Mouse (Mus musculus) lung, embryonic 14.5 days (tissue): Measurements from ENCODE around the gene Ccdc60. TPM values are rescaled to one million over a fixed set of nuclear protein-coding genes. Genes with fewer than 3 reads are reported as not detected.

Experiments
- ATAC-seq: fragments of 200-750 bp; cut with Nextera tagmentation; 2 replicates; pipeline ENCODE4 v1.8.0; 2017; ENCODE audit warnings: mild to moderate bottlenecking, moderate TSS enrichment, moderate library complexity; ENCODE audit not compliant: insufficient read depth
- DNase-seq: peaks from one replicate; pipeline ENCODE4 v3.0.0-alpha.2; 2015
- H3K27ac ChIP-seq: fragments of 300-500 bp; sonication (generic); 2 replicates; pipeline ENCODE4 v1.5.1; 2014; ENCODE audit warnings: low read depth, mild to moderate bottlenecking, moderate library complexity
- H3K27me3 ChIP-seq: fragments of 300-500 bp; sonication (generic); 2 replicates; pipeline ENCODE4 v1.6.1; 2014; ENCODE audit warnings: low read length, control low read depth; ENCODE audit not compliant: insufficient read depth
- H3K36me3 ChIP-seq: fragments of 300-500 bp; sonication (generic); 2 replicates; pipeline ENCODE4 v1.6.1; 2014; ENCODE audit warnings: control low read depth; ENCODE audit not compliant: insufficient read depth
- H3K4me1 ChIP-seq: fragments of 300-500 bp; sonication (generic); 2 replicates; pipeline ENCODE4 v1.6.1; 2014; ENCODE audit warnings: antibody characterized with exemption, control low read depth; ENCODE audit not compliant: insufficient read depth
- H3K4me2 ChIP-seq: fragments of 300-500 bp; sonication (generic); 2 replicates; pipeline ENCODE4 v1.6.1; 2014; ENCODE audit warnings: mild to moderate bottlenecking
- H3K4me3 ChIP-seq: fragments of 300-500 bp; sonication (generic); 2 replicates; pipeline ENCODE4 v1.5.1; 2014; ENCODE audit warnings: low read depth, low read length
- H3K9ac ChIP-seq: fragments of 300-500 bp; sonication (generic); 2 replicates; pipeline ENCODE4 v1.6.1; 2014
- H3K9me3 ChIP-seq: fragments of 300-500 bp; sonication (generic); 2 replicates; pipeline ENCODE4 v1.6.1; 2016; ENCODE audit warnings: low read depth, low read length, control low read depth
- CTCF ChIP-seq: IDR thresholded peaks from 2 replicates; pipeline ENCODE4 v1.5.1; 2016; ENCODE audit warnings: antibody characterized with exemption, low read depth
- WGBS: fragments of 180-500 bp; shearing (Covaris S2); extraction: QIAGEN DNeasy Blood & Tissue Kit; methylation state at CpG from one replicate; pipeline ENCODE4 v1.1.7; 2014; 5-methylcytosine and 5-hydroxymethylcytosine counted together
- polyA plus RNA-seq: library from polyadenylated mRNA; unstranded; fragments of >200 nt; fragmentation: Nextera tagmentation; extraction: Ambion mirVana; gene quantifications from 2 replicates; pipeline ENCODE4 v1.2.1, GENCODE M21; 2014

Gene Ccdc60
- polyA plus RNA-seq, 1 experiment from 2014 or later = 1.0 TPM

DNA sequence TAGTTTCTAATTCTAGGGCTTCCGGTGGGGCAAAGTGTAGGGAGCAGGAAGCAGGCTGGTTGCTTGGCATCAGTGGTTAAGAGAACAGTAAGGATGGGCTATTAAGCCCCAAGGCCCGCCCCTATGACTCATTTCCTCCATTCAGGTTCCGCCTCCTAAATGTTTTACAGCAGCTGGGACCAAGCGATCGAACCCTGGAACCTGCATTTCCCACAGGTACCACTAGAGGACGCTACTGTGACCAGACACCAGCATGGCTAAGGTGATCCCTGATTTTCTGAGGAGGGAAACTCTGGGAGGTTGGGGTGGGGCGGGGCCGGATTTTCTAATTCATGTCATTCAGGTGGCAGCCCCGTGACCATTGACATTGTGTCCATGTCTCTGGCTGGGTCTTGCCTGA is 96.1 kb downstream of the Ccdc60 start:
- Histone ChIP-seq H3K4me2 (no peak overlapping the region), H3K27ac (no peak overlapping the region), H3K9ac (no peak overlapping the region), H3K4me1 (no peaks in the 10 kb centered on the region), H3K36me3 (no peaks in the 10 kb centered on the region), H3K9me3 (no peaks in the 10 kb centered on the region), H3K4me3 (no peak overlapping the region), H3K27me3 (no peaks in the 10 kb centered on the region; the same call in 1 of the 2 replicates)
- TF ChIP-seq CTCF = peak; percentile 25; the same call in 1 of the 2 replicates
- 67% methylated on average over 9 of the region's 9 CpGs for WGBS
- ATAC-seq = no peak
- DNase-seq = no peak

DNA sequence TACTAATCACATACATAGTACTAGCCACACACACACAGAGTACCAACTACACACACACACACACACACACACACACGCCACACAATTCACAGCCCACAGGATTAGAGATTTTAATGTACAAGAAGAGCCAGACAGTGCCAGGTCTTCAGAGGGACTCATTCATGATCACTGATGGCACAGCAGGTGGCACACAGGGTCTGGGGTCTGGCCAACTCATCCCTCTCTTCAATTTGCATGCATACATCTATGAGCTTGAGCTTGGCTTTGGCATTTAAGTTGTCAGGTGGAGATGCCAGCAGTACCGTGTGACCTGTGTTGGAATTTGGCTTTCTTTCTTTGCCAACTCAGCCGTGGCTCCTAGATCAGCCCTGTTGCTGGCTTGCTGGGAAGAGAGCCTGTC is 97.2 kb downstream of the Ccdc60 start:
- Histone ChIP-seq H3K27ac (no peak overlapping the region), H3K4me2 (no peak overlapping the region), H3K4me3 (no peak overlapping the region), H3K36me3 (no peaks in the 10 kb centered on the region), H3K9me3 (no peaks in the 10 kb centered on the region), H3K4me1 (no peaks in the 10 kb centered on the region), H3K27me3 (no peaks in the 10 kb centered on the region; the same call in 1 of the 2 replicates), H3K9ac (no peak overlapping the region)
- DNase-seq (no peak), ATAC-seq (no peak)
- no peak for TF ChIP-seq CTCF
- 87% methylated on average over 3 of the region's 3 CpGs for WGBS

DNA sequence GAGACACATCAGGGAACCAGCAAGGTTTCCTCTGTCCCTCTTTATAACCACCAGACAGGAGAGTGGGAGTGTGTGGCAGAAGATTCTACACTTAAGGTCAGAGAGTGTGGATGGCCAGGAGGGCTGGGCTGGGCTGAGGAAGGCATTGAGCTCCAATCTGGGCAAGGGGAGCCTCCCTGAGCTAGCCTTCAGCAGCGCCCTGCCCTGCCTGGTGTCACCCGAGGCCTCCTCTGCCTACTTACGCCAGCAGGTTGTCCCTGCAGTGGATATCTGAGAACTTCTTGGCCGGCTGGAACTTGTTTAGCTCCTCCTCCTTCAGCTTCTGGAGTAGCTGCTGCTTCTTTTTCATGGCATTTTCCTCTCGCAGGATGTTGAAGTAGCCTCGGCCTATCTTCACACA is 99.0 kb downstream of the Ccdc60 start:
- TF ChIP-seq CTCF = no peak
- Histone ChIP-seq H3K27ac (no peak overlapping the region), H3K36me3 (no peaks in the 10 kb centered on the region), H3K4me3 (no peak overlapping the region), H3K9me3 (no peaks in the 10 kb centered on the region), H3K27me3 (no peaks in the 10 kb centered on the region; the same call in 1 of the 2 replicates), H3K4me1 (no peaks in the 10 kb centered on the region), H3K9ac (no peak overlapping the region), H3K4me2 (no peak overlapping the region)
- ATAC-seq (no peak), DNase-seq (peak; percentile 13)
- 13% methylated on average over 6 of the region's 6 CpGs for whole genome bisulfite sequencing

- Histone ChIP-seq H3K27me3 (no peaks in the 10 kb centered on the region), H3K27ac (no peak overlapping the region), H3K4me3 (no peak overlapping the region), H3K36me3 (no peaks in the 10 kb centered on the region), H3K9ac (no peak overlapping the region), H3K4me1 (no peaks in the 10 kb centered on the region), H3K9me3 (no peaks in the 10 kb centered on the region), H3K4me2 (no peak overlapping the region)
- no peak for TF ChIP-seq CTCF
- 8% methylated on average over 13 of the region's 13 CpGs for WGBS
- ATAC-seq (no peak), DNase-seq (no peak)
Measured at GRCm38 (mm10) chr5:116180594-116180993, 108.2 kb downstream of the Ccdc60 start.

DNA sequence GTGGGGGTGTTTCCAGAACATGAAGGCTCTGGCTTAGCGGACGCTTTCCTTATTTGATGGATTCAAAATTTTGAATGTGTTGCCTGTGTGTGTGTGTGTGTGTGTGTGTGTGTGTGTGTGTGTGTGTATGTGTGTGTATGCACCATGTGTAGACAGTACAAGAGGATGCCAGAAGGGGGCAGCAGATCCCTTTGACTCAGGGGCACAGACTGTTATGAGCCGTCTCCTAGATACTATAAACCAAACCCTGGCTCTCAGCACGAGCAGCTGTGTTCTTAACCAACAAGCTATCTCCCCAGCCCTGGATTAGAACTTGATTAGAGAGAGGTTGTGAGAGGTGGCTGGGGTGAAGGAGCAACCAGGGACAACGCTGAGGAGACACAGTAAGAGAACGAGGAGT is 117.1 kb downstream of the Ccdc60 start:
- Histone ChIP-seq H3K4me2 (no peak overlapping the region), H3K36me3 (no peaks in the 10 kb centered on the region), H3K9ac (no peak overlapping the region), H3K4me3 (no peak overlapping the region), H3K27me3 (no peaks in the 10 kb centered on the region), H3K9me3 (no peaks in the 10 kb centered on the region), H3K27ac (no peak overlapping the region), H3K4me1 (no peaks in the 10 kb centered on the region)
- ATAC-seq (no peak), DNase-seq (no peak)
- TF ChIP-seq CTCF = no peak
- WGBS = 86% methylated on average over 6 of the region's 6 CpGs

DNA sequence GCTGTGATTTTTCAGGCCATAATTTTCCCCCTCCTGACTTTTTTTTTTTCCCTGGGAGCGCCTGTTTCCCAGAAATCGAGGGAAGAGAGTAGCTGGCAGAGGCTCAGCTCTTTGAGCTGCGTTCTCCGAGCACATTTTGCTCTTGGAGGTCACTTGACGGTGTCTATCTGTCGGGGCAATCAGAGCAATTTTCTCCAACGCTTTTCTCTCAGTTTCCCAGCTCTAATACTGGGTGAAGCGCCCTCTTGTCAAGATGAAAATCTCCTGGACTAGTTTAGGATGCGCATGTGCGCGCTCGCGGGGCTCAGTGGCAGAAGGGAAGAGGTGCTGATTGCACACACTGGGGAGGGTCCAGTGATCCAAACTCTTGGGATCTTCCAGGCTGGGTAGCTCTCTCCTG is 121.8 kb downstream of the Ccdc60 start:
- ATAC-seq = no peak
- Histone ChIP-seq H3K9ac (no peak overlapping the region), H3K4me3 (no peak overlapping the region), H3K4me1 (no peaks in the 10 kb centered on the region), H3K27ac (no peak overlapping the region), H3K9me3 (no peaks in the 10 kb centered on the region), H3K4me2 (no peak overlapping the region), H3K36me3 (no peaks in the 10 kb centered on the region), H3K27me3 (no peaks in the 10 kb centered on the region)
- no peak for TF ChIP-seq CTCF
- whole genome bisulfite sequencing = 68% methylated on average over 13 of the region's 13 CpGs
- no peak for DNase-seq

DNA sequence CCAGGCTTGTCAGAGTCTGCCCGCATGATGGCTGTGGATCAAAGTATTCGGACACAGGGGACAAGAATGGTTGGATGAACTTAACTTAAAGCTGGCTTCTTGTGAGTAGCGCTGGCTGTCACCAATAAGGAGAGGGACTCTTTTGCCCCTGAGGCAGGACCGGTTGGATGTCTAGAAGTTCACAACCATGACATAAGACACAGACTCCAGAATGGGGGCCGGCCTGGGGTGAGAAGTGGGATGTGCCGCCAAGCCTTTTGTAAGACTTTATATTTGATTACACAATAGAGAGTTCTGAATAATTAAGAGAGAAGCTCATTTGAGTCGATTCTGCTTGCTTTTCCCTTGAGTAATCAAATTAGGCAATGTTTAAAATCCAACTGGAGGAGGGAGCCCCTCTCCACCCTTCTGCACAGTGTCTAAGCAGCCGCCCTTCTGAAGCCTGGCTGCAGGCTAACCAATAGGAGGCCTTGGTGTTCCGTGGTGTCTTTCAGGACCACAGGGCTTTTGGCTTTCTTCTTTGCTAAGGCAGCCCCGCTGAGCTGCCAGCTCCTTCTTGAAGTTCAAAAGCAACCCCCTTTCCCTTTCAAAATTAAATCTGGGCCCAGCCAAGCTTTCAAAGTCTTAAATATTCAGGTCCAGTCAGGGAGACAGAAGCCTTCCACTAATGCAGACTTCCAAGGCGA is 123.4 kb downstream of the Ccdc60 start:
- H3K27ac ChIP-seq = no peak overlapping the region
- DNase-seq = no peak
- 69% methylated on average over 11 of the region's 11 CpGs for WGBS
- H3K4me2 ChIP-seq = no peak overlapping the region
- H3K36me3 ChIP-seq = no peaks in the 10 kb centered on the region
- no peak for TF ChIP-seq CTCF
- no peak overlapping the region for H3K9ac ChIP-seq
- no peak for ATAC-seq
- no peaks in the 10 kb centered on the region for H3K27me3 ChIP-seq
- H3K9me3 ChIP-seq = no peaks in the 10 kb centered on the region
- no peaks in the 10 kb centered on the region for H3K4me1 ChIP-seq
- no peak overlapping the region for H3K4me3 ChIP-seq
